Mouse (Mus musculus): ENCODE data around the gene Tarbp1.
"Not testable (repeated sequence)": the region's sequence is repeated elsewhere in the genome, so short reads cannot be mapped to it uniquely, and the experiment has no call there.

Tarbp1 gene

DNA sequence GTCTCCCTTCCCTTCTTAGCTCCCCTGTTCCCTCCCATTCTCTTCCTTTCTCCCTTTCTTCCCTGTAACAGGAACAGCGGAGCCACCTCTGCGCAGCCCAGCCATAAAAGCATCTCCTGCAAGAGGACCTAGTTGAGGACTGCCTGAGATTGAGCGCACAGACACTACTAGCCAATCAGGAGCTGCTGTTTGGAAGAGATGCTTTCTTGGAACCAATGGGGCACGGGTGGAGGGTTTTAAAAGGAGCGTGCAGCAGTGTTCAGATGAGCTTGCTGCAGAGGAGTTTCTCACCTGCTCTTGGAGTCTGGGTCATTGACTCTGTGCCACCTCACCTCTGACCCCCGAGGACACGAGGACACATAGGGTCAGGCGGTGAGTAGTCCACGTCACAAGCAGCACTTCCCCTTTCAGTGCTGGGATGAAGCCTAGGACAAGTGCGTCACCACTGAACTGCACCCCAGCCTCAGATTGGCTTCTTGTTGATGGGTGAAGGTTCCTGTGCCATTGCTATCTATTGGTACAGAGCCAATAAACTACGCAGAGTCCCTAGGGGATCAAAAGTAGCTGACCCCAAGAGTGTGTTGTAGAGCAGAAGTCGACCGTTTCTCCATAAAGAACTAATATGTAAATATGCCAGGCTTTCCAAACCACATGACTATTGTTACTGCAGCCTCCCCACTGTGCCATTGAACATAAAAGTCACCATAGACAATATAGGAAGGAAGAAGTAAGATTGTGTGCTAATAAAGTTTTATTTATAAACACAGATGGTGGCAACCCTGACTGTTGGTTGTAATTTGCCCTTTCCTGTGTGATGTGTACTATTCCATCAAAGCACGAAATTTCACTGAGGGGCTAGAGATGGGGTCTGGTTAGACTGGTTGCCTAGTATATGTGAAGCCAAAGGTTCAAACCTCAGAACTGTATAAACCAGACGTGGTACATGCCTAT, 19.6 kb upstream of the Tarbp1 start:
- DNase-seq: no peak

GRCm38 (mm10) chr8:126482938-126483337, 8.1 kb upstream of the Tarbp1 start:
- peak; percentile 44 to 74 for DNase-seq

DNA sequence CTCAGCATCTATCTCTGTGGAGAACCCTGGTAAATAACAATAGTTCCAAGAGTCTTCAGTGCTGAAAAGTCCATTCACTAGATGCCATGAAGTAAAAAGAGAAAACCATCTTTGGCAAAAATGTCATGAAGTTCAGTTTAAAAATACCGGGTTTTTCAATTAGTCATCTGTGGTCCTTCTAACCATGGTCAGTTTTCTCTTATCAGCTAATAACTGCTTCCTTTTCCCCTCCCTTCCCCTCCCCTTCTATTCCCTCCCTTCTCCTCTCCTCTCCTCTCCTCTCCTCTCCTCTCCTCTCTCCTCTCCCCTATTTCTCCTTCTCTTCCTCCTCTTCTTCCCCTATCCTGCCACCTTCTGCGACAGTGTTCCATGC, 7.5 kb upstream of the Tarbp1 start:
- no peak for DNase-seq

- peak in 1 of 2 experiments; percentile 54 for DNase-seq
Measured at GRCm38 (mm10) chr8:126481494-126482347, 6.9 kb upstream of the Tarbp1 start.

DNA sequence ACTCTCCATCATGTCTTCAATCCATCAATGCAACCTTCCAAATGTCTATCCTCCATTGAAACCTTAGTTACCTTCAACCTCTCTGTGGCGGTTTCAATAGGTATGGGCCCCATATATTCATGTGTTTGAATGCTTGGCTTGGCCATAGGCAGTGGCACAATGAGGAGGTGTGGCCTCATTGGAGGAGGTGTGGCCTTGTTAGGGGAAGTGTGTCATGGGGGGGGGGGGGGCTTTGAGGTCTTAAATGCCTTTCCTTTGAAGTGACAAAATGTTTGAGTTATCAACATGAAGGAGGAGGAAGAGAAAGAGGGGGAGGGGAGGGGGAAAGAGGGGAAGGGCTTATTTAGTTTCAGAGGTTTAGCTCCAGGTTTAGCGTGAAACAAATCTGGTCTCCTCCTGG, 5.5 kb upstream of the Tarbp1 start:
- no peak for DNase-seq

DNA sequence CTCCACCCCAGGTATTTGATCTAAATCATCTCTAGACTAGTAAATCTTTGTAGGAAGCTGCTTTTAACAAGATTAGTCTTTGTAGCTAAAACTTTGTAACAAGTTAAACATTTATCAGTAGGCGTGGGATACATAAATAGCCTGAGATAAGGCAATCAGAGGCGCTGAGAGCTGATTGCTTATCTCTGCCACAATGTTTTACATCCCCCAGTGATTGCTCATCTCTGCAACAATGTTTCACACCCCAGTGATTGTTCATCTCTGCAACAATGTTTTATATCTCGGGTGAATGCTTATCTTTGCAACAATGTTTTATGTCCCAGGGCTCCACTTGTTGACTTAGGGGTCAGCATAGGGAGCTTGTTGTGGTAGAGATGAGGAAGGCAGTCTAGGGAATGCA, 3.8 kb upstream of the Tarbp1 start:
- no peak for DNase-seq

GRCm38 (mm10) chr8:126476151-126476855, 1.4 kb upstream of the Tarbp1 start:
- DNase-seq: not testable (repeated sequence)

DNA sequence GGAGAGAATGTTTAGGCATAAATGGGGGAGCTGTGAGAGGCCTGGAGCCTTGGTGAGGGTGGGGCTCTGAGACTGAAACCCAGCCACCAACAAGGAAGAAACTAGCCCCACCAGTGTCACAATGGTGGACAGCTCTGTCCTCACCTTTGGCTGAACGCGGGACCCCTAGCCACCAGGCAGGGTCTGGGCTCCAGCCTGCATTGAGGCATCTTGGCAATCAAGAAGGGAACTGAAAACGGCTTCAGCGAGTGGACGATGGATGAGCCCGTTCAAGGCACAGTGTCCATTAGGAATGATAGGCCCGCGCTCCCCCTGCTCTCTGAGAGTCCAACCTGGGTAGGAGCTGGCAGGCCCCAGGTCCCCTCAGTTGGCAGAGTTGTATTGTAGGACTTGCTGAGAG, 873 bp upstream of the Tarbp1 start:
- DNase-seq: not testable (repeated sequence)

DNA sequence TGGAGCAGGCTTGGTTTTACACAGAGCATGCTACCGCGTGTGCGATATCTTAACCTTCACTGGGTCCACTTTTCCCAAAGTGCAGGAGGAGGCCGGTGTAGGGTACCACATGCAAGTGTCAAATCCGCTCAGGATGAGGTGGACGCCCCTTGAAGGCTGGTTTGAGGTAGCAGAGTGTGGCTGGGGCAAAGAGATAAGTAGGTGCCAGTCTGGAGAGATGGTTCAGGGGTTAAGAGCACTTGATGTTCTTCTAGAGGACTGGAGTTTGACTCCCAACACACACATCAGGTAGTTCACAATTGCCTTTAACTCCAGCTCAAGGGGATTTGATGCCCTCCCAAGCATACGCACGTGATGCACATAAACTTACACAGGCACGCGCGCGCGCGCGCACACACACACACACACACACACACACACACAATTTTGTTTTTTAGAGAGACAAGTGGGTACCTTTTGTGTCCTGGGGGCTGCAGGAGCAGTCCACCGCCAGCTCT, 1.0 kb downstream of the Tarbp1 start:
- DNase-seq: no peak

DNA sequence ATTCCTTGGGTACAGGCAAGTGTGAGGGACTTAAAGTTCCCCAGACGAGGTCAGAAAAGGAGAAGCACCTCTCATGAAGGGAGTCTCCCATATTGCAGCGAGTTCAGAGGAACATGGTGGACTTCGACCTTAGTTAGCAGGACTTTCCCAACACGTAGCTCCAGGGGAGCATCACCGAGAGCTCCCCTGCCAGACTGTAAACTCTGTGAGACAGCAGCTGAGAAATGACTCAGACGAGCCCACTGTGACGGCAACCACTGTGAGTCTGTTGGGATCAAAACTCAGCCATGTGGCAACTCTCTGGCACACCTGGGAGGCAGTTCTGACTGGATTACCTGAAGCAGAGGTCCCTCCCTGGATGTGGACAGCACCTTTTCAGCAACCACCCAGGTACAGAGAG, 10.8 kb downstream of the Tarbp1 start:
- no peak for DNase-seq

DNA sequence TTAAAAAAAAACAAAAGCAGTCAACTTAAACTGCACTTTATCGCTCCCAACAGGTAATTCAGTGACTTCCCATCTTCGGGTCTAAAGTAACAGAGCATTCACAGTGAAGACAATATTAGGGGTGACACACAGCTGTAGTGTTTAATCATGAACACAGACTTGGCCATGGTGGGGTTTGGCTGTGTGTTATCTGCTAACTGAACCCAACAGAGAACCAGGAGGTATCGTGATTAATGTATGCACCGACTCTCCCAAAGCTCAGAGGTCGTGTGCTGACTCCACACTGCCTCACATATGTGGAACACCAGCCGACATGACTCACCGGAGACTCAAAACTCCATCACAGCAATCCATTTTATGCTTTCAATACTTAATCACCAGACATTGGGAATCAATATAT, 13.1 kb downstream of the Tarbp1 start:
- DNase-seq: no peak

DNA sequence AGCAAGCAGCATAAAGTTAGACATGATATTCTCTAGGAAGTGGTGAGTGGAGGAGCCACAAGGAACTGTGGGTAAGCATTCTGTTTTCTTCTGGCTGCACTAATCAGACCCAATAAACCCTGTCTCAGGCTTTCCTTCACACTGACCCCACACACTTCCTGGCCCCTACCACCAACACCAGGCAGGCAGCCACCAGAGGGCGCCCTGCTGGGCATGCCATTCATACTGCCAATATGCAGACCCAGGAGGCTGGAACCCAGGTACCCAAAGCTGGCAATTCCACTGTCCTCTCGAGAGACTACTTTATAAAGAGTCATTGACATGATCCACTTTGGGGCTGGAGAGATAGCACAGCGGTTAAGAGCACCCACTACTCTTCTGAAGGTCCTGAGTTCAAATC, 14.6 kb downstream of the Tarbp1 start:
- peak; percentile 49 to 78 for DNase-seq

GRCm38 (mm10) chr8:126455383-126455782, 19.5 kb downstream of the Tarbp1 start:
- DNase-seq: no peak

DNA sequence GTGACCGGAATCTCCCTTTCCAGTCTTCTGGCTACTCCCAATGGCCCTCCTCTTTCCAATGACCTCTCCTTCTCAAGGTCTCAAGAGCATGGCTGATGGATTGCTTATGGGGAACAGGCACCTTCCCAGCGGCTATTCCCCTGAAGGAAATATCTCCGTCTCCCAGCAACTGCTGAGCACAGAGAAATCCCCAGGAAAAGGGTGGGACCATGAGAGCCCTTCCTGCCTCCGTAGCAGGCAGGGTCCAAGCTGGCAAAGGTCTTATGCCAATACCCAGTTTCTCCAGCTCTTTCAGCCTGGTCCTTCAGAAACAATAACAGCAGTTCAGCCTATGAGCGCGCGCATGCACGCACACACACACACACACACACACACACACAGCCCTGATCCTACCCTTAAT, 23.7 kb downstream of the Tarbp1 start:
- DNase-seq: no peak

- no peak for DNase-seq
Measured at GRCm38 (mm10) chr8:126438937-126439336, 35.9 kb downstream of the Tarbp1 start.

DNA sequence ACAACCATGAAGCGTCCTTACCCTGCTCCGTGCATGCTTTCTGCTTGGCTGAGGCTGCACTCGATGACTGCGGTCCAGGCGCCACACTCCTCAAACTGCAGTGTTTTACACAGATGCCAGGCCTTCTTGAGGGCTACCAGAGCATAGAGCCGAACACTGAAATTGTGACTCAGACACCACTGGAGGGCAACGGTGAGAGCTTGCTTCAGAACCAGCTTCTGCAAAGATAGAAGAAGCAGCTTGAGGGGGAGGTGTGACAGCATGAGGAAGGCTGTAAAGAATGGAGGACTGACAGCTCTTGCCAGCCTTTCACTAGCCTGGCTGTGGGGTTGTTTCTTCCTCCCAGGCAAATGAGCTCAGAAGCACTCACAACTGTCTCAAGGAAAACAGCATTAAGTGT, 41.0 kb downstream of the Tarbp1 start:
- DNase-seq: no peak

- DNase-seq: no peak
Measured at GRCm38 (mm10) chr8:126429635-126430034, 45.2 kb downstream of the Tarbp1 start.

GRCm38 (mm10) chr8:126424946-126425345, 49.9 kb downstream of the Tarbp1 start:
- DNase-seq: no peak

GRCm38 (mm10) chr8:126424163-126424562, 50.7 kb downstream of the Tarbp1 start:
- no peak for DNase-seq

DNA sequence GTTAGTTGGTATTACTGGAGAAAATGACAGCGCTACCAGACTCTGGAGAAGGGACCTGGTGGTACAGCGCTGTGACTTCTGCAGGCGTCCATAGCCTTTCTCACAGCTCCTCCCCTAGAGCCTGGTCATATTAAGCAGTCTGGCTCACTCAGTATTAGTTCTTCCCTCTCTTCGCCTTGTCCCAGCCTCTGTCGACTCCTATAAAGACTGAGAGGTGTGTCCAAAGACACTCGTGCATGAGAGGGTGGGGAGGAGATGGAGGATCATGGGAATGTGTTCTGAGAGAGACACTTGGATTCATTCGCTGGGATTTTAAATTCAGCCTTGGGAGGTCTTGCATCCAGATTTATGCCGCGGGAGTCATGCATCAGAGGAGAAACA, 52.0 kb downstream of the Tarbp1 start:
- DNase-seq: no peak

DNA sequence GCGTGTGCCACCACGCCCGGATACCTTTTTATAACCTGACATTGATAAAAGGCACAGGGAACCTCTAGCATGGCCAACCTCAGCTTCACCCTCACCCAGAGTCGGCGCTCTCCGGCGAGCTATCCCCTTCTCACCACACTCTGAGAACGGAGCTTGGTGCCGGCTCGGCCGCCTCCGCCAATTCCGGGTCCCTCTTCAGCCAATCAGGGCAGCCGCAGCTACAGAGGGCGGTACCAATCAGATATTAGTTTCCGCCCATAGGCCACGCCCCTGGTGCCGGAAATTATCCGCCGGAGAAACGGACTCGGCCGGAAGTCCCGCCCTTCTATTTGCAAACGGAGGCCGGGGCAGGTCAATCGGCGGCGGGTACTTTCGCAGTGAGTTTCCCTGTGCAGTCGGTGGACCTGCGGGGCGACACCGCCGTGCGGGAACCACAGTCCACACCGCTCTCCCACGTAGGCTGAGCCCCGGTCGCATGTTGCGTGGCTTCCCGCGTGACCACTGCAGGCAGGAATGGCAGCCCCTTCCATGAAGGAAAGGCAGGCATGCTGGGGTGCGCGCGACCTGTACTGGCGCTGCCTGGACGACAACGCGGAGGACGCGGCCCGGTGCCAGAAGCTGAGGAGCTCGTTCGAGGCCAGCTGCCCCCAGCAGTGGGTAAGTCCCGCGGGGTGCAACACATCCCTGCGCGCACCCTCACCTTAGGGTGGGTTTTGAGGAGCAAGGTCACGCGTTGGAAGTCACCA, 52.5 kb downstream of the Tarbp1 start, which contains the start of gene Coa6:
Gene Coa6, plus strand, starts transcription at position 342 of the 746 bp plus-strand sequence.
- peak; percentile 94 to 98 for DNase-seq

- no peak for DNase-seq
Measured at GRCm38 (mm10) chr8:126420834-126421233, 54.0 kb downstream of the Tarbp1 start.
